Mouse (Mus musculus) 416B (cell line): ENCODE measurements around the gene Hmx1.

Experiments used
- DNase-seq: peaks from one replicate; pipeline ENCODE4 v3.0.0; 2011; ENCODE audit warnings: low read depth

Hmx1 gene

DNA sequence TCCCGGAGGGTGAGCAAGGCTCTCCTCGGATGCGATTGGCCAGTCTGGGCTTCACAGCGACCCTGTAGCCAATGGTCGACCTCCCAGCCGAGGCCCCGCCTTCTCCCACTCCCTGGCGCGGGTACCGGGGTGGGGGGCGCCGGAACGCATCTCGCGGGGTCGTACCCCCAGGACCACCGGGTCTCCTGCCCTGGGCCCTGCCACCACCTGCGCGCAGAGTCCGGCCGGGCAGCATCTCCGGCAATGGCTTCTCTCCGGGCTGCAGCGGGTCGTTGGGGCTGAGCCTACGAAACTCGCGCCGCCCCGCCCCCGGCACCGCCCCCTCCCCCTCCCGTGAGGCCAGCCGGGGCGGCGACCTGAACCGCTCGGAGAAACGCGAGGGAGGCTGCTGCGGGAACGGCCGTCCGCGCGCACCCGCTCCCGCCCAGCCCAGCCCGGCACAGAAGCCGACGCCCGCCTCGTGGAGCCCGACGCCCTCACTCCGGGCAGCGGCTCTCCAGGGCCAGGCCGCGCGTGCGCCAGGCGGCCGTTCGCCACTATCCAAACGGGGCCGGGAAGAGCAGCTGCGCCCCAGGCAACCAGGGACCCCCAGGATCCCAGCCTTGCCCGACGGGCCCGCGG lies at the start of gene Hmx1:
TSS of gene Hmx1 (plus strand) at position 618 of the 621 bp plus-strand sequence.
- no peak for DNase-seq

DNA sequence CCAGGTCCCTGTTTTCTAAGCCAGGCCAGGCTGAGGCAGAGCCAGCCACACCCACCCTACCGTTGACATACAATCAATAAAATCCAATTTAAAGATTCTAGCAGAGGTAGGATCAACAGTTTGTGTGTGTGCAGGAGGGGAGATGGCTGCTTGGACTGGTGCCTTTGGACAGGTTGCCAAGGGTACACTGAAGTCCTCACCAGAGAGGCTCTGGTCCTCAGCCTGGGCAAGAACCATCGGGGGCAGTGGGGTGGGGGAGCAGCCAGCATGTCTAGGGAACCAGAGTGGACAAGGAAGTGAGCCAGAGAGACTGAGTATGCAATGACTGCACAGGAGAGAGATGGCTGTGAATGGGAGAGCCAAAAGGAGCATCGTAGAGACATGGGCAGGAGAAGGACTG lies 43.8 kb upstream of the Hmx1 start:
- no peak for DNase-seq

DNA sequence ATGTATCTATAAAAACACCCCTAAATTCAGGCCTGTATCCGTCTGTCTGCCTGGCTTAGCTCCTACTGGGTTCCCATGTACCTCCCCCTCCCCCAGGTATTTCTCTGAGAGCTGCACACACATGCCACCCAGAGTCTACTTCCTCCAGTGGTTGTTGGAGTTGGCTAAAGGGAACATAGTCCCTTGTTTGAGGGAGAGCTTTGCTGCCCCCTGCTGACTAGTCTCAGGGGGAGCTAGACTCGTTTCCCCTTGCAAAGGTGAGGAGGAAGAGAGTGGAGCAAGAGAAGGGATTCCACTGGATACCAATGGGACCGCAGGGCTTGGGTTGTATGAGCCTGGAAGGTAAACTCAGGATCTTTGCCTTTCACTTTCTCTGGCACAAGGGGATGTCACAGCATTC lies 40.1 kb upstream of the Hmx1 start:
- peak; percentile 66 for DNase-seq

DNA sequence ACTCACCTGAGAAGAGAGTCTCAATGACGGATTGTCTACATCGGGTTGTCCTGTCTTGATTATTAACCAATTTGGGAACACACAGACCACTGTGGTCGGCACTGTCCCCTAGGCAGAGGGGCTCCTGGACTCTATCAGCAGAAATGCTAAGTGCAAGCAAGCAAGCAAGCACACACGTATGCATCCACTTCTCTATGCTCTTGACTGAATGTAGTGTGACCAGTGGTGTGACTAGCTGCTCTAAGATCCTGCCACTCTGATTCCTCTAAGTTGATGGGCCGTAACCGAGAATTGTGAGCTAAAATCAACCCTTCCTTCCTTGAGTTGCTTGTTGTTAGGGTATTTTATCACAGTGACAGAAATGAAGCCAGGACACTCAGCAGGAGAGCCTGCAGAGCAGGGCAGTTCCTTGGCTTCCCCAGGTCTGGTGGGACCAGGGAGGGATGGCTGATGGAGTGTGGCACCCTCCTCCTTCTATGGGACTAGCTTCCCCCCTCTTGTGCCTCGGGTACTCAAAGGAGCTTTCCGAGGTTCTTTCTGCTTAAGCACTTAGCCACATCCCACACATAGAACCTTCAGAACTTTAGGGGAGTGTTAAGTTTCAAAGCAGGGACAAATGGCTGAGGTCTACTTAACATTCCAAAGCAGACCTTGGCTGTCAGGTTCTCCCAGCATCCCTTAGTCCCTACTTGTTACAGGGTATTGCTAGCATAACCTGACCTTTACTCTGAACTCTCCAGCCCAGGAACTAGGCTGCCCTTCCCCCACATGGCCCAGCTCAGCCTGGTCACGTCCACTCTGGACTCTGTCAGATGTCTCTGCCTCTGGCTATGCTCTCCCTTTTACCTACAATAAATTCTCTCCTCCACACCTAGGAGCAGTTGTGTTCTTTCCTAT lies 31.1 kb upstream of the Hmx1 start:
- no peak for DNase-seq

DNA sequence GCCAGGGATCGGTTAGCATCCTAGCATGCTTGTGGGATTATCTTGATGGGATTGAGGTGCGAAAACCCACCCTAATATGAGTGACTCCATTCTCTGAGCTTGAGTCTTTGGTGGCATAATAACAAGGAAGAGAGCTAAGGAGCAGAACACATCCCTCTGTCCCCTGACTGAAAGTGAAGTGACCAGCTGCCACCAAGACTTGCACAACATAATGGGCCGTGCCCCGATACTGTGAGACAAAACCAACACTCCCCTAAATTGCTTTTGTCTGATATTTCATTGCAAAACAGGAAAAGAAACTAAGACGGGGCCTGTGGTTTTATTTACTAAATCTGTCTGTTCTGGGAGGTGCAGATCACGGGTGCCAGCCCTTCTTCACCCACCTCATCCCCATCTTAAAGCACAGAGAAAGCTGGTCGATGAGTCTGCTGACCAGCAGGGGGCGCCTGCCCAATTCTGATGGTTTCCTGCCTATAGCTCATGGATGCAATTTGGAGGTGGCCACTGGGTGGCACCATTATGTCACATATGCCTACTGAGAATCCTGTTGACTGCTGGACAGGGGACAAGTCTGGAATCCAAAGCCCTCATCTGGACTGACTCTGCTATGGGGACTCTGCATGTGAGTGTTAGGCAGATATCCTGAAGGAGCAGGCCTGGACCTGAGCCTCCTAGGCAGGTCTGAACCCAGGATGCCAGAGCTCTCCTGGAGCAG lies 27.2 kb upstream of the Hmx1 start:
- peak; percentile 87 for DNase-seq

DNA sequence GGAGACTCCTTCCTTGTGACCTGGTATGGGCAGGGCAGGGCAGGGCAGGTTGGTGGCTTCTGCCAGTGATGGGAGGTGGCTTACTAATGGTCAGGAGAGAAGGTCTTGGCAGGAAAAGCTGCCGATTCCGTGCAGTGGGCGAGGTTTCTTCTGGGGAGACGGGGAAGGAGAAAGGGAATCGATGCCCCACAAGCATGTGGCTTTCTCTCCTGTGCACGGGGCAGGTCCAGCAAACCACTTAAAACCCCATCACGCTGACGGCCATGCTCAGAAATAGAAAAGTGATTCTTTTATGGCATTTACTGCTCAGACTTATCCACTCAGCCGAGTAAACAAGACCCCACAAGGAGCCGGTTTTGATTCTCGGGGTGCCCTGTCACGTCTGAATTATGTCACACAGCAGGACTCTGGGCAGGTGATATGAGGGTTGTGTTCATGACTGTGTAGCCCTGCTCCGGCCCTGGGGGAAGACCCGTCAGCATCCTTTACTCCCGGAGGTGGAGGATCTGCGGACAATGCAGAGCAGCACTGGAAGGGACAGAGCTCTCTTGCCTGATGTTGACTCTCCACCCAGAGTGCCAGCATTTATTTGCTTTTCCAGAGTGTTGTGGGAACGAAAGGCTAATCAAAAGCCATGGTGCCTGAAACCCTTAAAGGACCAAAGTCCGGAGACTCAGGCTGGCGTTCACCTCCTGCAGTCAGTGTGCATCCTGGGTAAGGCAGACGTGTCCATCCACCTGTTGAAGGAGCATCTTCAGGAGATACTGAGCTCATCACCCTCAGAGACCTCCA lies 22.5 kb upstream of the Hmx1 start:
- no peak for DNase-seq

DNA sequence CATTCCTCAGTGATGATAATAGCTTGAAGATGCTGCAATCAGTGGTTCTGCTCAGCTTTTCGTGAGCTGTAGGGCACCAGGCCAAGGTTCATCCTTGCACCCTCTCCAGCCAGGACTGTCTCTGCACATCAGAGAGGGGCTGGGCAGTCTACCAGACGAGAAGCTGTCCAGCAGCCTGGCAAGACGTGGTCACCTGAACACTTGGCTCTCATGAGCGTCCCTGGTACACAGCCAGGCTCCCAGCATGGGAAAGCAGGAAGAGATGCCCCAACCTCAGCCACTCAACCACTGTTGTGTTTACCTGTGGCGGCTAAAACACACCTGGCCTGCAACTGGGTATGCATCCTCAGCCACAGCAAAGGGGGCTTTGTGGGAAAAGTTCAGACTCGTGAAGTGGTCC lies 20.0 kb upstream of the Hmx1 start:
- DNase-seq, result no peak

DNA sequence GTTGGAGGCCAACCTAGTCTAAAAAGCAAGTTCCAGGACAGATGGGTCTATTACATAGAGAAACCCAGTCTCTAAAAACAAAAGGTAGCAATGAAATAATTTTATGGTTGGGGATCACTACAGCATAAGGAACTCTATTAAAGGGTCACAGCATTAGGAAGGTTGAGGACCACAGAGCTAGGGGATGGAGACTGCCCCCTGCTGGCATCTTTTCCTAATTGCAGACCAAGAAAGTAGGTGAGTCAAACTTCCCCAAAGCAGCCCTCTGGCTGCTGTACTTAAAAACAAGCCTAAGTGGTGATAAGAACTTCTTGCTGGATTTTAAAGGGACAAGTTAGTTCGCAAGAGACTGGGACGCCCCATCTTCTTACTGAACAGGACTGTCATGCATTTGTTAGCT lies 9.8 kb upstream of the Hmx1 start:
- DNase-seq, result peak; percentile 18

DNA sequence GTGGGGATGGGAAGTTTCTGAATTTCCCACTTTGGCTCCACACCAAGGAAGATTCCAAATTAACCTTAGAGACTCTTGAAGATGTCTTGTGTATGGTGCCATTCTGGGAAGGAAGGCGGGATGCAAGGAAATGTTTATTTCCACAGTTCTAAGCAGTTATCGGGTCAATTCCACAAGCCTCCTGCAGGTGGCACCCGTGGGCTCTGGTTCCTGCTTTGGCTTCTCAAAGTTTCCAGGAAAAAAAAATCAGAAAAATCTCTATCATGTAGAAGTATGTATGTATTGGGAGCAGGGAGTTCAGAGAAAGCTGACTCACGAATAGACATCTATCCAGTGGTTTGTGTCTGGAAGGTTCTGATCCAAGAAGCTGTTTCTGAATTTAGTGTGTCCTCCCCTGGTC lies 9.1 kb upstream of the Hmx1 start:
- peak; percentile 22 for DNase-seq

DNA sequence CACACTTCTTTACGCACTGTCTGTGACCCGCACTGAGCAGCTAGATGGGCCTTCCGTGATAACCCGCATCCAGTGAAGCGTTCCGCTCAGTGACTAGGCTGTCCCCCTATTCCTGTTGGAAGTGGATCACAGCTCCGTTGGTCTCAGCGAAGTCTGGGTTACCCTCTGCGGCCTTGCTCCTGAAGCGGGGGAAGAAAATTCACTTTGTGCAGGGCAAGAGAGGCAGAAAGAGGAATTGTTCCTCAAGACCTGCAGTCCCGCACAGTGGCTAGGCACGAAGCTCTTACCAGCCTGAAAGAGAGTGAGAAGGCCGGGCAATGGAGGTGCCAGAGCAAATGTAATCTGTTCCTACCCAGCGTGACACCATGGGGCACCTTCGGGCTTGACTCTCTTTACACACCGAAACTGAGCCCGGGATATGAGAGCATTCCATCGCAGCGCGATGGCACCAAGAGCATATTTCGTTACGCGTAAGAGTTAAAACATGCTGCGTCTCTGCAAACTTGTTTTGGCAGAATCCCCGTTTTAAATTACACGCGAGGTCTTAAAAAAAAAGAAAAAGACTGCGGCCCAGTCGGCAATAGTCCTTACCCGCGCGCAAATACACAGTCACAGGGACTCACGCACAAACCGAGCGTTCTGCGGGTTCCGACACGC lies 946 bp upstream of the Hmx1 start:
- no peak for DNase-seq

DNA sequence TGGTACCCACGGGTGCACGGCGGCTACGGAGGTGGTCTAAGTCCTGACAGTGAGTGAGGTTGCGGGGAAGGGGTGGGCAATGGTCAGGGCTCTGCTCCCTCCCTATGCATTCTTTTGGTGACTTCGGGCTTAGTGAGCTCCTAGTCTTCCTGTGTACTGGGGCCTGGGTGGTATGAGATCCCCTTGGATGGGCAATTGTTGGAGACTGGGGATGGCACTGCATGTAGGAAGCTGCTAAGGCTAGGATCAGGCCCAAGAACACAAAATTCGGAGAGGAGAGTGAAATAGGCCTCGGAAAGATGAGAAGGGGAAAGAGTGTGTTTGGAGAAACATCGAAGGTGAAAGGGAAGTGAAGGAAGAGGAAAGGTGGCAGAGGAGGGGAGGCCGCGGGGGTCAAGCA lies 533 bp downstream of the Hmx1 start:
- no peak for DNase-seq

DNA sequence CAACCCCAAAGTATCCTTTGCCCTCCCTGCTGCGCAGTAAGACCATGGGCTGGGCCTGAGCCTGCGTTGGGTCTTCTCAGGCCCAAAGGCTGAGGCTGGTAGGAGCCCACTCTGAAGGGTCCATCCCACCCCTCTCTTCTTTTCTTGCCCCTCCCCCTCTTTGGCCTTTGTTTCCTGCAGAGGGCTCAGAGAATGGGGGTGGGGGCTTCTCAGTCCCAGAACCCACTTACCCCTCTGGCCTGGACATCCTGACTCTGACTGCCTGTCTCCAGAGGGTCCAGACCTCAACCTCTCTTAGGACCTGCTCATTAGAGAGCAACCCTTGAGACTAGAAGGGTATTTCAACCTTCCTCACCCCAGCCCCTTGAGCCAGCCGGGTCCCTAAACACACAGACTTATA lies 1.0 kb downstream of the Hmx1 start:
- DNase-seq, result no peak

DNA sequence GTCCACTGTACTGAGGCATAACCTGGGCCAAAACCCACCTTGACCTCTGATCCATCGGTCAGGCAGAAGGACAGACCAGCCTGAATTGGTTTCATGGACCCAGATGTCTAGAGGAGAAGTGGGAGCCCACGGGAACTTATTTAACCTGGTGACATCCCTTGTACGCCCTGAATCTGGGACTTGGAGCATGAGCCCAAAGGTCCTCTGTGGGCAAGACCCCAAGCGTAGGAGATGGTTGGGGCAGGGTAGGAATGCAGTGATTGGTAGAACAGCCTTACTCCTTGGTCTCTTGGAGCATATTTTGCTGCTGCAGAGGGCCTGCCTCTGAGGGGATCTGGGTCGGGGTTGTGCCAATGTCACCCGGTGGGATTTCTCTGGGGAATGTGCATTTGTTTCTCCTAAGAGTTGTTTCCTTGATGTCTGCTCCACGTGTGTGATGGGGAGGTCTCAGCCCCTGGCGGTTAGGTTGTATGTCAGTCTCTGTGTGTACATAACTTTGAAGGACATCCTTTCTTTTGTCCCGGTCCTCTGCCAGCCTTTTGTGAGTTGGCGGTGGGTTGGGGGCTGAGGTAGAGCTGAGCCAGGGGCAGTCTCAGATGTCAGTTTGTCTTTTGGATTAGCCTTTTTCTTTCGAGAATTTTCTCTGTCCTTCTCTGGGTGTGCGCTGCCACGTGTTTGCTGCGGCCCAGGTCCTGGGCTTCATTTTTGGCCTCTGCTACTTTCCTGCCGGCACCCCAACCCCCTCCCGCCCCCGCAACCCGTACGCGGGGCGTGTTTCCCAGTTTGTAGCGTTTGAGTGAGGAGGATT lies 2.1 kb downstream of the Hmx1 start:
- no peak for DNase-seq

DNA sequence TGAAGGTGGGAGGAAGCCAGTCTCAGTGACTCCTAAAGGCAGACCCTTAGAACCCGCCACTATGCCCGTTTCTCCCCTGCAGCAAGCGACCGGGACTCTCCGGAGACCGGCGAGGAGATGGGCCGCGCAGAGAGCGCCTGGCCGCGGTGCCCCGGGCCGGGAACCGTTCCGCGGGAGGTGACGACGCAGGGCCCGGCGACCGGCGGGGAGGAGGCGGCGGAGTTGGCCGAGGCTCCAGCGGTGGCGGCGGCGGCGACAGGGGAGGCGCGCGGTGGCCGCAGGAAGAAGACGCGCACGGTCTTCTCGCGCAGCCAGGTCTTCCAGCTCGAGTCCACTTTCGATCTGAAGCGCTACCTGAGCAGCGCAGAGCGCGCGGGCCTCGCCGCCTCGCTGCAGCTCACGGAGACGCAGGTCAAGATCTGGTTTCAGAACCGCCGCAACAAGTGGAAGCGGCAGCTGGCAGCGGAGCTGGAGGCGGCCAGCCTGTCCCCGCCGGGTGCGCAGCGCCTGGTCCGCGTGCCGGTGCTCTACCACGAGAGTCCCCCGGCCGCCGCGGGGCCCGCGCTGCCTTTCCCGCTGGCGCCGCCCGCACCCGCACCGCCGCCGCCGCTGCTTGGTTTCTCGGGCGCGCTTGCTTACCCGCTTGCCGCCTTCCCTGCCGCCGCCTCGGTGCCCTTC lies 2.9 kb downstream of the Hmx1 start:
- no peak for DNase-seq

DNA sequence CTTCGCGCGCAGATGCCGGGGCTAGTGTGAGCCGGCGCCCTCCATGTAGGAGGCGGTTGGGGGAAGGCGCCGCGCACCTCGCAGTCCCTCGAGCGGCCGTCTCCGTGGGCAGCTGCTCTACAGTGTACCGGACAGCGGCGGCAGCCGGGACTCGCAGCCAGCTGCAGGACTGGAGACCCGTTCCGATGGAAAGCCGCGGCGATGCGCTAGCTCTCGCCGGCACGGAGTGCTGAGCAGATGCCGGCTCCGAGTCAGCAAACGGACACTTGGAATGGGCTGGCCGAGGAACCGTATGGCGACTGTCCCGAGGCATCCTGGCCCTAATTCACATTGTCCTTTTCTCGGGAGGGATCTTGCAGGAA lies 3.4 kb downstream of the Hmx1 start:
- DNase-seq, result no peak

DNA sequence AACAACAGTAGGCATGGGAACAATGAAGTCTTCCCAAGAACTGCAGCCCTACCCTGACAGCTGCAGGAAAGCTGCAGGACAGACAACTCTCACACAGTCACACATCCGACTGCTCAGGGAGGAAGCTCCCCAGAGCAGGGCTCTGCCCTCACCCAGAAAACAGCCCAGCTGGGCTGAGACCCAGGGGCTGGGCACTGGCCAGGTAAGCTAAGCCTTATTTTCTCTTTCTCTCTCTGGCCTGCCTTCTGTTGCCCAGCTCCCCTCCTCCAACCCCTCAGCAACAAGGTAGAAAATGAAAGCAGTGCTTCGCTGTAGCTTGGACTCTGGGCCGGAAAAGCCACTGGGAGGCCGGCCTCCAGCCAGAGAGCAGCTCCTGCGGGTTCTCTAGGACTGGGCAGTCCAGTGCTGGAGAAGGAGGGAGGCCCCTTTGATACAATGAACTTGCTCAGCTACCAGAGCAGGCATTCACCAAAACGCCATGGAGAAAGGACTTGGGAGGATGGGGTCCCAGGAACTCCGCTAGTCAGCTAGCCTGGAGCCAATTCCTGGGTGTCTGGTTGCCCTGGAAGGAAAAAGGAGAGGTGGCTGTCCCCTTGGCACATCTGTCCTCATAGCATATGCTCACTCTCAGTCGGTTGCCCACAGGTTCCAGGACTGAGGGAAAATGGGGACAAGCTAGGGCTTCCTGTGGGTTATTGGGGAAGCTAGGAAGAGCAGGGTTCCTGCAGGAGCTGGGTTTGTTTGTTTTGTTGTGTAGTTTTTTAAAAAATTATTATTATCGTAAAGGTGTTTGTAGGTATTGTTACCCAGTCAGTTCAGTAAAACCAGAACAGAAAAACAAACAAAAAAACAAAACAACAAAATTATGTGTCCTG lies 6.9 kb downstream of the Hmx1 start:
- no peak for DNase-seq

DNA sequence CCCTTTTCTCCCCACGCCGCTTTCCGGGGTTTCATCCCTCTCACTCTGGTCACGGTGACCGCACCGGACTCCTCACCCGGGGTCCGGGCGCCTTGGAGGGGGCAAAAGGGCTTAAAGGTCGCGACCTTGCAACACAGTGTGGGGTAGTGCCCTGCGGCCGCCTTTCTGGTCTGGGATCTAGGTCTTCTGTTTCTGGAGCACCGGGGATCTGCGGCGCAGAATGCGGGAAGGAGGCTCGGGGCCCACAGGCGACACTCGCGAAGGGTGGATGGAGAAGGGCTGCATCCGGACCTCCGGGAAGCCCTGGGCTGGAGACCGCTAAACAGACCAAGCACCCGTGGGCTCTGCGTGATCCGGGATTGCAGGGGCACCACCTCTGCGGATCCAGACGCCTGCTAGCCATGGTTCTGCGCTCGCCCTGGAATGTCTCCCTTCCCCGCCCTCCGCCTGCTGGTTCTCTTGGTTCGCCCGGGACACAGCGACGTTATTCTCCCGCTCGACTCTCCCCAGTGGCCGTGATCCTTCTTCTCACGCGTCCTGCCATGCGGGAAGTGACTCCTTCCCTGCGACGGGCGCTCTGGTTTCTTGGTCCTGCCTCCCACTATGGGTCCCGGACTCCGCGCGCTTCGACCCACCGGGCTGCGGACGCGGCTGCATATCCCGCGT lies 8.2 kb downstream of the Hmx1 start:
- no peak for DNase-seq

DNA sequence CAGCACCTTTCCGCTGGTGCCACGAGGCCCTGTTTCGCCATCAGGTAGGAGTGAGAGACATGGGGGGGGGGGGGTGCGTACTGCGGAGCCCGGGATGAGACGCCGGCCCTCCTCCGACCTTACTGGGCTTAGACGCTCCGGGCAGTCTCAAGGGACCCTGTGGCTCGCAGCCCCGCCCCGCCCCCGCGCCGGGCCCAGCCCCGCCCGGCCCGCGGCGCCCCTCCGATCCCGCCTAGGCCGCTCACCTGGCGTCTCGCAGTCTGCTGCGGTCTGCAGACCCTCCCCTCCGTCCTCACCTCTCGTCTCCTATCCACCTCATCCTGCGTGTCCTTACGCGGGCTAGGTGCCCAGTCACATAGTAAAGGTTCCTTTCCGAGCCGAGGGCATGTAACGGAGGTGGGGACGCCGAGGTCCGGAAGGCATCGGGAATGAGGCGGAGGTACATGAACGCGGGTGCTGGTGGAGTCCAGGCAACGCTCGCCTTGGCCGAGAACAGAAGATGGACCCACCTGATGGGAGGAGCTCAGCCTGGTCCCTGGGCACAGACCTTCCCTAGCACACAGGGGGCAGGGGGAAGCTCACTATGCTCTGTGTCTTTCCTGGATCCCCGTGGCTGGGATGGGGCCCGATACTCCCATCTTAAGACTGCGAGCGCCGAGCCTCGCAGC lies 8.9 kb downstream of the Hmx1 start:
- DNase-seq, result no peak
